Mouse (Mus musculus) heart, embryonic 15.5 days (tissue): ENCODE results near the gene Vmn2r113. TPM values are rescaled to one million over a fixed set of nuclear protein-coding genes. Genes with fewer than 3 reads are reported as not detected.
"Not testable (repeated sequence)": the region's sequence is repeated elsewhere in the genome, so short reads cannot be mapped to it uniquely, and the experiment has no call there.

ENCODE experiments used
- ATAC-seq: fragments of 200-750 bp; cut with Nextera tagmentation; replicated peaks from 2 replicates; pipeline ENCODE4 v1.8.0; 2017; ENCODE audit warnings: low read depth, moderate TSS enrichment; ENCODE audit not compliant: insufficient number of reproducible peaks, insufficient read depth, low FRiP score
- H3K27ac ChIP-seq: fragments of 300-500 bp; sonication (generic); 2 replicates; pipeline ENCODE4 v1.5.1; 2015; ENCODE audit warnings: mild to moderate bottlenecking, inconsistent platforms
- H3K27me3 ChIP-seq: fragments of 300-500 bp; sonication (generic); 2 replicates; pipeline ENCODE4 v1.6.1; 2015; ENCODE audit warnings: inconsistent platforms
- H3K36me3 ChIP-seq: fragments of 300-500 bp; sonication (generic); 2 replicates; pipeline ENCODE4 v1.6.1; 2015; ENCODE audit warnings: mild to moderate bottlenecking, inconsistent platforms
- H3K4me1 ChIP-seq: fragments of 300-500 bp; sonication (generic); replicated peaks from 2 replicates; pipeline ENCODE4 v1.6.1; 2015; ENCODE audit warnings: inconsistent platforms
- H3K4me2 ChIP-seq: fragments of 300-500 bp; sonication (generic); 2 replicates; pipeline ENCODE4 v1.6.1; 2015; ENCODE audit warnings: inconsistent platforms, mild to moderate bottlenecking, moderate library complexity
- H3K4me3 ChIP-seq: fragments of 300-500 bp; sonication (generic); 2 replicates; pipeline ENCODE4 v1.5.1; 2015; ENCODE audit warnings: mild to moderate bottlenecking, inconsistent platforms
- H3K9ac ChIP-seq: fragments of 300-500 bp; sonication (generic); 2 replicates; pipeline ENCODE4 v1.6.1; 2015; ENCODE audit warnings: mild to moderate bottlenecking, inconsistent platforms
- H3K9me3 ChIP-seq: fragments of 300-500 bp; sonication (generic); replicated peaks from 2 replicates; pipeline ENCODE4 v1.6.1; 2016; ENCODE audit warnings: inconsistent platforms
- WGBS: fragments of 180-500 bp; shearing (Covaris S2); methylation state at CpG from one replicate; pipeline ENCODE4 v1.1.7; 2015; ENCODE audit warnings: mixed read lengths; 5-methylcytosine and 5-hydroxymethylcytosine counted together
- polyA plus RNA-seq: library from polyadenylated mRNA; unstranded; fragments of >200 nt; fragmentation: Nextera tagmentation; extraction: Ambion mirVana; gene quantifications from 2 replicates; pipeline ENCODE4 v1.2.1, GENCODE M21; 2015

The Vmn2r113 gene
- not detected in 2 replicates for polyA plus RNA-seq

DNA sequence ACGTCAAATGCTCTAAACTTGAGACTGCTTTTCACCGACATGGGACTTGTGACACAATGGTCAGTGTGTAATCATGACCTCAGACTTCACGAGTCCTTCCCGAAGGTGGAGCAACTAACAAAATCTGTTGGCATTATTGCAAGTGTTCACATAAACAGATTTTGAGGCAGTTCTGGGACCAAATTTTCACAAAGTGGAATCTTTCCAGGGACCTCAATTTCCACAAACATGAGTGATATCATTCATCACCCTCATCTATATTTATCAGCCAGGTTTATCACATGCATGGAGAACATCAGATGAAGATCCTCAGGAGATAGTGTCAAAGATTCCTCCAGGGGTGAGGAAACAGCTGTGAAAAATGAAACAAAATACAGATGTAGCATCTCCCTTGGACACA lies at the start of gene Vmn2r113:
Gene Vmn2r113 (plus strand): TSS at position 301 of the 400 bp plus-strand sequence.
- not testable (repeated sequence) for H3K9ac ChIP-seq, ATAC-seq, H3K36me3 ChIP-seq, H3K4me1 ChIP-seq, H3K4me3 ChIP-seq, H3K4me2 ChIP-seq, H3K27ac ChIP-seq, H3K27me3 ChIP-seq, H3K9me3 ChIP-seq
- no CpG with 5 or more reads among the region's 4 CpGs for WGBS

Other genes starting within 250 kb of the Vmn2r113 start
- gene Zfp945, start 75.8 kb upstream of the Vmn2r113 start, polyA plus RNA-seq = 13.2 and 13.8 TPM in 2 replicates
- not detected in 2 replicates for gene Vmn2r-ps130, start 118.2 kb downstream of the Vmn2r113 start, polyA plus RNA-seq